Mouse (Mus musculus): ENCODE measurements around the gene Slitrk6. TPM values are rescaled to one million over a fixed set of nuclear protein-coding genes. Genes with fewer than 3 reads are reported as not detected.

Gene Slitrk6
- 4.2 and 4.5 TPM in 2 replicates for polyA plus RNA-seq (2015; fragmentation: Nextera tagmentation; extraction: Ambion mirVana)

GRCm38 (mm10) chr14:110754484-110755307 lies at the start of gene Slitrk6:
Slitrk6 (minus strand) TSS chr14:110755149.
- peak within 1 kb of the TSS; percentile 34 for H3K4me3 ChIP-seq (replicated peaks)
- no peaks in the 10 kb centered on the region for H3K27me3 ChIP-seq
- H3K4me1 ChIP-seq, result no peaks in the 10 kb centered on the region
- H3K9ac ChIP-seq, result no peak within 1 kb of the TSS
- WGBS, result 35% methylated on average over 11 of the region's 11 CpGs
- H3K9me3 ChIP-seq (replicated peaks), result 0 out of 2 replicates have a peak, but pooled peaks cover 3% of the 10 kb centered on the region
- H3K4me2 ChIP-seq, result peak within 1 kb of the TSS; percentile 45
- peak; percentile 90 for ATAC-seq (replicated peaks; ENCODE audit: low FRiP score)
- no peak within 1 kb of the TSS for H3K27ac ChIP-seq
- peaks cover 4% of the 10 kb centered on the region; the same call in 1 of the 2 replicates for H3K36me3 ChIP-seq

GRCm38 (mm10) chr14:110777546-110777945 lies 22.6 kb upstream of the Slitrk6 start:
- Histone ChIP-seq H3K4me3 (replicated peaks) (no peak overlapping the region), H3K27ac (no peak overlapping the region), H3K36me3 (no peaks in the 10 kb centered on the region), H3K9ac (no peak overlapping the region), H3K9me3 (replicated peaks) (no peaks in the 10 kb centered on the region), H3K27me3 (no peaks in the 10 kb centered on the region), H3K4me2 (no peak overlapping the region), H3K4me1 (no peaks in the 10 kb centered on the region)
- no peak for ATAC-seq (replicated peaks; ENCODE audit: low FRiP score)

- Histone ChIP-seq H3K9me3 (replicated peaks) (no peaks in the 10 kb centered on the region), H3K4me1 (no peaks in the 10 kb centered on the region), H3K36me3 (no peaks in the 10 kb centered on the region), H3K9ac (no peak overlapping the region), H3K27me3 (no peaks in the 10 kb centered on the region), H3K4me3 (replicated peaks) (no peak overlapping the region), H3K4me2 (no peak overlapping the region), H3K27ac (no peak overlapping the region)
- ATAC-seq (replicated peaks; ENCODE audit: low FRiP score), result no peak
- 88% methylated on average over 1 of the region's 1 CpGs for WGBS
Observed at GRCm38 (mm10) chr14:110770694-110771093, 15.7 kb upstream of the Slitrk6 start.

GRCm38 (mm10) chr14:110762588-110763220 lies 7.8 kb upstream of the Slitrk6 start:
- ATAC-seq (replicated peaks; ENCODE audit: low FRiP score), result no peak
- no peak overlapping the region for H3K27ac ChIP-seq
- no peak overlapping the region for H3K9ac ChIP-seq
- no peaks in the 10 kb centered on the region for H3K9me3 ChIP-seq (replicated peaks)
- no peak overlapping the region for H3K4me2 ChIP-seq
- WGBS, result 20% methylated on average over 7 of the region's 7 CpGs
- H3K36me3 ChIP-seq, result no peaks in the 10 kb centered on the region
- H3K4me1 ChIP-seq, result no peaks in the 10 kb centered on the region
- H3K4me3 ChIP-seq (replicated peaks), result no peak overlapping the region
- H3K27me3 ChIP-seq, result no peaks in the 10 kb centered on the region

GRCm38 (mm10) chr14:110760909-110761308 lies 6.0 kb upstream of the Slitrk6 start:
- Histone ChIP-seq H3K4me2 (no peak overlapping the region), H3K9me3 (replicated peaks) (no peaks in the 10 kb centered on the region), H3K27me3 (no peaks in the 10 kb centered on the region), H3K27ac (no peak overlapping the region), H3K4me3 (replicated peaks) (no peak overlapping the region), H3K36me3 (no peaks in the 10 kb centered on the region), H3K9ac (no peak overlapping the region), H3K4me1 (no peaks in the 10 kb centered on the region)
- 55% methylated on average over 1 of the region's 1 CpGs for WGBS
- ATAC-seq (replicated peaks; ENCODE audit: low FRiP score), result no peak

GRCm38 (mm10) chr14:110755308-110755650 lies 330 bp upstream of the Slitrk6 start:
- no peak for ATAC-seq (replicated peaks; ENCODE audit: low FRiP score)
- Histone ChIP-seq H3K27me3 (no peaks in the 10 kb centered on the region), H3K4me1 (no peaks in the 10 kb centered on the region), H3K4me2 (no peak overlapping the region), H3K36me3 (peaks cover 2% of the 10 kb centered on the region; the same call in 1 of the 2 replicates), H3K9ac (no peak overlapping the region), H3K4me3 (replicated peaks) (no peak overlapping the region), H3K9me3 (replicated peaks) (0 out of 2 replicates have a peak, but pooled peaks cover 3% of the 10 kb centered on the region), H3K27ac (no peak overlapping the region)
- WGBS, result 61% methylated on average over 4 of the region's 4 CpGs

- no peaks in the 10 kb centered on the region for H3K27me3 ChIP-seq
- H3K9ac ChIP-seq, result no peak overlapping the region
- no peak overlapping the region for H3K4me2 ChIP-seq
- H3K36me3 ChIP-seq, result no peaks in the 10 kb centered on the region
- H3K27ac ChIP-seq, result no peak overlapping the region
- WGBS, result 82% methylated on average over 7 of the region's 7 CpGs
- no peaks in the 10 kb centered on the region for H3K9me3 ChIP-seq (replicated peaks)
- H3K4me1 ChIP-seq, result no peaks in the 10 kb centered on the region
- H3K4me3 ChIP-seq (replicated peaks), result no peak overlapping the region
- ATAC-seq (replicated peaks; ENCODE audit: low FRiP score), result no peak
Observed at GRCm38 (mm10) chr14:110739861-110740260, 15.1 kb downstream of the Slitrk6 start.

GRCm38 (mm10) chr14:110739368-110739767 lies 15.6 kb downstream of the Slitrk6 start:
- Histone ChIP-seq H3K27me3 (no peaks in the 10 kb centered on the region), H3K4me3 (replicated peaks) (no peak overlapping the region), H3K9me3 (replicated peaks) (no peaks in the 10 kb centered on the region), H3K27ac (no peak overlapping the region), H3K4me2 (no peak overlapping the region), H3K9ac (no peak overlapping the region), H3K36me3 (no peaks in the 10 kb centered on the region), H3K4me1 (no peaks in the 10 kb centered on the region)
- ATAC-seq (replicated peaks; ENCODE audit: low FRiP score), result no peak
- 86% methylated on average over 1 of the region's 1 CpGs for WGBS

GRCm38 (mm10) chr14:110728344-110728910 lies 26.5 kb downstream of the Slitrk6 start:
- Histone ChIP-seq H3K9ac (no peak overlapping the region), H3K4me1 (no peaks in the 10 kb centered on the region), H3K9me3 (replicated peaks) (no peaks in the 10 kb centered on the region), H3K27me3 (no peaks in the 10 kb centered on the region), H3K36me3 (no peaks in the 10 kb centered on the region), H3K4me2 (no peak overlapping the region), H3K4me3 (replicated peaks) (no peak overlapping the region), H3K27ac (no peak overlapping the region)
- WGBS, result 32% methylated on average over 4 of the region's 4 CpGs
- ATAC-seq (replicated peaks; ENCODE audit: low FRiP score), result no peak

GRCm38 (mm10) chr14:110724026-110724576 lies 30.8 kb downstream of the Slitrk6 start:
- Histone ChIP-seq H3K9me3 (replicated peaks) (no peaks in the 10 kb centered on the region), H3K27me3 (no peaks in the 10 kb centered on the region), H3K4me1 (no peaks in the 10 kb centered on the region), H3K9ac (no peak overlapping the region), H3K4me2 (no peak overlapping the region), H3K4me3 (replicated peaks) (no peak overlapping the region), H3K27ac (no peak overlapping the region), H3K36me3 (no peaks in the 10 kb centered on the region)
- WGBS, result 24% methylated on average over 2 of the region's 2 CpGs
- no peak for ATAC-seq (replicated peaks; ENCODE audit: low FRiP score)

All from kidney, embryonic 15.5 days (tissue).